Mouse (Mus musculus): ENCODE data around the gene Dennd6a.
A peak's percentile ranks its signal among the peaks of the same experiment; 100 is the strongest.
"Not testable (repeated sequence)": the region's sequence is repeated elsewhere in the genome, so short reads cannot be mapped to it uniquely, and the experiment has no call there.

The Dennd6a gene

DNA sequence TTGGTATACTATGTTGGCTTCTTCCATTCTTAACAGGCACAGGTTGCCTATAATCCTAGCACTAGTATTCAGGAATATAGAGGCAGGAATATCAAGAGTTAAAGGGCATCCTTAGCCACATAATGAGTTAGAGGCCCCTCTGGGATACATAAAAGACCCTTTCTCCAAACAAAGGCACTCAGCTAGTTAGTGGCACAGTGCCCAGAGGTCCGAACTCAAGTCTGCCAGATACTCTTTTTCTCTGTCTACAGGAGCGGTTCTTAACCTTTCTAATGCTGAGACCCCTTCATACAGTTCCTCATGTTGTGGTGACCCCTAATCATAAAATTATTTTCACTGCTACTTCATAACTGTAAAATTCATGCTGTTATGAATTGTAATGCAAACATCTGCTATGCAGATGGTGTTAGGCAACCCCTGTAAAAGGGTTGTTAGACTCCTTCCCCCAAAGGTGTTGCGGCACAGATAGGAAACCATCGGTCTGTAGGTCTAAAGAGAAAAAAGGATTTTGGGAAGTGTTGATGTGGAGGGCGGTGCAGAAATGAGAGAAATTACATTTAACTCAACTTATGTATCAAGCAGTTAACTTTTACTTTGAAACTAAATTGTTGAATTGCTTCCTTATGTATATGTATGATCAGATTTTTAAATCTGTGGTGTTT lies 72.5 kb downstream of the Dennd6a start:
- no peak for DNase-seq

DNA sequence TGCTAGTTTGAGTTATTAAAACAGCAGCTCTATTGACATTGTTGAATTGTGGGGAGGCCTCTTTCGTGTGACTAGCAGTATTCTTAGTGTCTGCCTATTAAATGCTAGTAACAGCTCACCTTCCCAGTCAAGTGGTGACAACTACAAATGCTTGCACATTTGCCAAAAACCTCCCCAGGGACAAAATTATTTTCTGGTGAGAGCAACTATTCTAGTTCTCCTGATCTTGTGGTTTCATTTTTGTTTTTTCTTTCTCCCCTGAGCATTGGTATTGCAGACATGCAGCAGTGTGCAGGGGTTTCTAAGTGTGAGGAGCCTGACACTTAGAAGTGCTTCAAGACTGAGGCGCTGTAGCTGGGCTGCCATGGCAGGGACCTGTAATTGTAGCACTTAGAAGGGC lies 74.2 kb downstream of the Dennd6a start:
- no peak for DNase-seq

- DNase-seq = no peak
Measured at GRCm38 (mm10) chr14:26651901-26652300, 78.2 kb downstream of the Dennd6a start.

GRCm38 (mm10) chr14:26658178-26658577 lies 84.5 kb downstream of the Dennd6a start:
- no peak for DNase-seq

GRCm38 (mm10) chr14:26660233-26660632 lies 86.6 kb downstream of the Dennd6a start:
- no peak for DNase-seq

GRCm38 (mm10) chr14:26662016-26662415 lies 88.4 kb downstream of the Dennd6a start:
- DNase-seq = no peak

DNA sequence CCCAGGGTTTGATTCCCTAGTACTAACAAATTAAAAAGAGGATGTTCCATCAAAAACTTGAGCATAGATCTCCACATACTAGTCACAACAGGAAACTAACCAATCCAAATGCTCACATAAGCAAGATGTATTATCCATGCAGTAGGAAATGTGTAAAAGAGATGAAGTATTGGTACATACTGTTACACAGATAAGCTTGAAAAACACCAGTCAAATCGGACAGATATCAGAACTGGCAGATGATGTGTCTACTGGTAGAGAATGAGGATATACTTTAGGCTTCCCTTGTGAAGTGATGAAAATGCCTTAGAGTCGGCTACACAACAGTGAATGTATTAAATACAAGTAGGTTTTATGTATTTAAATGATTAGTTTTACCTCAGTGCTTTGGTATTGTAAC lies 88.8 kb downstream of the Dennd6a start:
- no peak for DNase-seq

DNA sequence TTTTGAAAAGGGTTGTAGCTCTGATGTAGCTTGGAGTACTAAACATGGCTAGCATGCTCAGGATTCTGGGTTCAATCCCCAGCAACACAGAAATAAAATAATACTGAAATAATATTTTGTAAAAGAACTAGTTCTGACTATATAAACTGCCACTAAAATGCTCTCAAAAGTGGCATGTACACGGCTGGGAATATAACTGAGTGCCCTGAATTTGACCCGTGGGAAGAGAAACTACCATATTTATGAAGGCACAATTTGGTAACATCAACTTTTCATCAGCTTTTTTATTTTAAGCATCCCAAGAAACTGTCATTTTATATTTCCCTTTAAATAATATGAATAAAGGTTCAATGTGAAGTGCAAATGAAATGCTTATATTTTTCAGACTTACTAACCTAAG lies 90.2 kb downstream of the Dennd6a start:
- DNase-seq = no peak

DNA sequence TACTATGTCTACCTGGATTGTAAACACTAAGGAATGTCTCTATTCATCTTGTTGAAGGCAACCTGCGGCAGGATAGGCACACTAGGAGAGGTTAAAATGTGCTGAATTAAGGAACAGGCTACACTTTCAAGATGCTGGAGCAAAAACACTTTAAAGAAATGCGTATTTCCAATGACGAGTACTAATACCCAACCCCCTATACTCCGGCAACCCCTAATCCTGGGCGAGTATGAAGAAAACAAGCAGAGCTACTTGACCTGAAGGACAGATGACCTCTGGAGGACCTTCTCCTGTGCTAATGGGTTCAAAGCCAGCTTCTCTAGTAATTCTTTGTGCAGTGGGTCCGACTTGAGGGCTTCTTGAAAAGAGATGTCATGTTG lies 94.3 kb downstream of the Dennd6a start:
- no peak for DNase-seq

DNA sequence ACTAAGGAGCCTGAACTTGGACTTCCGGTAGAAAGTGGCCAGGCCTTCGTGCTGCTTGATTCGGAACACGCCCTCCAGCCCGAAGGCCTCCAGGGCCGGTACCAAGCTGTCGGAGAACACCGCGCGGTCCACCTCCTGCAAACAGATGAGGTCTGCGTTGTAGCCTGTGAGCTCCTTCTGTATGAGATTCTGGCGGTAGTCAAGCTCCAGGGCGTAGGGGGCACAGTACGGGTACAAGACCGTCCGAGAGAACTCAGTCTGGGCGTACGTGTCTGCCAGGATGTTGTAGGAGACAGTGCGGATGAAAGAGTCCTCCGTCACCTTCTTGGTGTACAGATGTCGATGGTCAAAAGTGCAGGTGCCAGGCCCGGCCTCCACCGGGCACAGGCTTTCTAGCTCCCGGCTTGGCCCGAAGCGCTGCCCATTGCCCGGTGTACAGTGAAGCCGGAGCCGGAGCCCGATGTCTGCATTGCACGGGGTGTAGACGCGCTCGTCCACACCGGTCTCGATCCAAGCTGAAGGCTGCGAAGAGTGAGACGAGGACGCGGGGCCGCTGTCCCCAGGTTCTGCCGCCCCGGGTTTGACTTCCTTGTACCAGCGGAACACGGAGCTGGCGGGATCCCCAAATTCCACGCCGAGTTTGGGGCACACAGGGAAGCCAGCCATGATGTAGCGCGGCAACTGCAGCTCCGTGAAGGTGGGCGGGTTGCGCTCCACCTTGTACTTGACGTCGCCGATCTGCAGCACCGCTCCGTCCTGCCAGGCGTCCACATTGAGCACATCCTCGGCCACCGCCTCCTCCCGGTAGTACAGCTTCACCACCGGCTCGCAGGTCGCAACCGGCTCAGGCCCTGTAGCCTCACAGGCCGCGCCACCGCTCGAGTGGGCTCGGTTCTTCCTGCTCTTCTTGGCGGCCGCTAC lies 95.0 kb downstream of the Dennd6a start:
- DNase-seq = peak; percentile 57

GRCm38 (mm10) chr14:26669292-26670073 lies 95.8 kb downstream of the Dennd6a start, which contains the start of gene Pde12:
Gene Pde12 (minus strand): TSS chr14:26669883.
- peak; percentile 91 for DNase-seq

- no peak for DNase-seq
Measured at GRCm38 (mm10) chr14:26670964-26671363, 97.3 kb downstream of the Dennd6a start.

GRCm38 (mm10) chr14:26671870-26672615 lies 98.4 kb downstream of the Dennd6a start:
- not testable (repeated sequence) for DNase-seq

DNA sequence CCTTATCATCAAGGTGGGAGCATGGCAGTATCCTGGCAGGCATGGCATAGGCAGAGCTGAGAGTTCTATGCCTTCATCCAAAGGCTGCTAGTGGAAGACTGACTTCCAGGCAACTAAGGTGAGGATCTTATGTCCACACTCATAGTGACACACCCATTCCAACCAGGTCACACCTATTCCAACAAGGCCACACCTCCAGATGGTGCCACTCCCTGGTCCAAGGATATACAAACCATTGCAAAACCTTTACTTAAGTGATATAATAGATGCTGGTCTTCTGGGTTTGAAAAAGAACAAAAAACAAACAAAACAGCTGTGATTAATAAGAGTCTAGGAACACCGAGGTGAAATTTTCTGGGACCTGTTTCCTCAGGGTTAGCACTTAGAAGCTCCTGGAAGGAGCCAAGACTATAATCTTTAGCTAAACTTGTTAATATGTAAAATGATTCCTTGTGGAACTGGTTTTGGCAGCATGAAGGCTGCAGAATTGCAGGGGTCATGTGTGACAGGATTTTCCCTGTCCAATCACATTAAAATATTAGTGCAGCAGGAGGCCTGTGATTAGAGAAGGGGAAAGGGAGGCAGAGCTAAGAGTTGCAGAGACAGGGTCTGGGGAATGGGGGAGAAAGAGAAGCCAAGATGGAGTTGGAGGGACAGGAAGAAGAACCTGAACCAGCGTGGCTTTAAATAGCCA lies 101.0 kb downstream of the Dennd6a start:
- DNase-seq = not testable (repeated sequence)

DNA sequence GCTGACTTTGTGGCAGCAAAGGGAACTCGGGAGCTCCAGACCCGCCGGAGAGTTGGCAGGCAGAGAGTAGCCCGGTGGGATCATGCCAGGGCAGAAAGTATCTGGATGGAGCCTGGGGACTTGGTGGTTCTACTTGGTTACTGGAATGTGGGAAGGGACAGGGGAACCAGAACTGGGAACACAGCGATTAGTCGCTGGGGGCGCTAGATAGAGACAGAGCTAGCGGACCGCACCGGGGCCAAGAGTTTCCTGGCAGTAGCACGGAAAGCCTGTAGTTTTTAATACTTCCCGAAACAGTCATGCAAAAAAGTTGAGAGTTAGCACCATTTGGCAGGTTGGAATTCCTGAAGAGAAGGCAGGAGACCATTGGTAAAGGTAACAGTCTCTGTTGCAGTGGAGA lies 101.7 kb downstream of the Dennd6a start:
- DNase-seq = no peak

DNA sequence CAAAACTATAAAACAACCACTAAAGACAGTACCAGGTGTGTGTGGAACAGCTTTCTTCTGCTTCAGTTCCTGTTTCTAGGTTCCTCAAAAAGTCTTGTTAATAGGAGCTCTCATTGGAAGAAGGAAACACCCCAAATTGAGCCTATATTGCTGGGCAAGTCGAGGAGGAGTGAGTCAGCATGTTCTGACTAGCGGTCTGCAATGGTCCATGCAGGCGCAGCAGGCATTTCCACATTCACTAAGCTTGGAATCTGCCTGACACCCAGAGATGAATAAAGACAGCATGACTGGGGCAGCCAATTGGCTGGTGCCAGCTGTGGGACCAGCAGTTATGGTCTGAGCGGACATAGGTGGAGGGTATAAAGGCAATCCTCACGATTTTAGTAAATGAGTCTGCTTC lies 102.1 kb downstream of the Dennd6a start:
- DNase-seq = no peak

Measured in layer of hippocampus, adult 9-11 months (tissue).